Mouse (Mus musculus): ENCODE results near the gene Zbtb32. TPM values are rescaled to one million over a fixed set of nuclear protein-coding genes. Genes with fewer than 3 reads are reported as not detected.

Gene Zbtb32
- polyA plus RNA-seq, 1 experiment, result 1.6 TPM

- WGBS, result 92% methylated on average over 7 of the region's 7 CpGs
- Histone ChIP-seq H3K36me3 (ENCODE audit: control insufficient read depth, insufficient read depth, low read length) (peaks cover 2% of the 10 kb centered on the region; the same call in 1 of the 2 replicates), H3K4me1 (ENCODE audit: control insufficient read depth, insufficient read depth, insufficient read length, low read length) (no peaks in the 10 kb centered on the region), H3K27ac (ENCODE audit: insufficient read depth, low read depth, low read length) (no peak overlapping the region), H3K4me3 (ENCODE audit: low read depth, low read length) (no peak overlapping the region), H3K27me3 (ENCODE audit: control insufficient read depth, insufficient read depth, low read length) (no peaks in the 10 kb centered on the region)
- no peak for TF ChIP-seq CTCF (IDR thresholded peaks at IDR 0.05; ENCODE audit: extremely low read depth, insufficient read length, insufficient replicate concordance, low read depth, low read length)
- no peak for TF ChIP-seq POLR2A (IDR thresholded peaks at IDR 0.05; ENCODE audit: low read depth, low read length)
Observed at GRCm38 (mm10) chr7:30540572-30540971, 58.1 kb downstream of the Zbtb32 start.

Other genes starting within 250 kb of the Zbtb32 start
- 12.7 and 28.1 TPM in 2 replicates for gene Lrfn3, start 236.1 kb downstream of the Zbtb32 start, polyA plus RNA-seq (2012; rRNA removed)
- gene Tyrobp, start 185.1 kb downstream of the Zbtb32 start, polyA plus RNA-seq (2012; rRNA removed), result 101 and 135 TPM in 2 replicates
- gene Hcst, start 179.1 kb downstream of the Zbtb32 start, polyA plus RNA-seq (2012; rRNA removed), result 33.7 and 56.1 TPM in 2 replicates
- gene Nfkbid, start 177.2 kb downstream of the Zbtb32 start, polyA plus RNA-seq (2012; rRNA removed), result 5.0 and 9.2 TPM in 2 replicates
- 32.1 and 193 TPM in 2 replicates for gene Aplp1, start 153.4 kb downstream of the Zbtb32 start, polyA plus RNA-seq (2012; rRNA removed)
- 0.18 and 0.27 TPM in 2 replicates for gene Kirrel2, start 141.2 kb downstream of the Zbtb32 start, polyA plus RNA-seq (2012; rRNA removed)
- 0.14 and 7.6 TPM in 2 replicates for gene Nphs1, start 140.6 kb downstream of the Zbtb32 start, polyA plus RNA-seq (2012; rRNA removed)
- 0.67 and 19.4 TPM in 2 replicates for gene Prodh2, start 105.3 kb downstream of the Zbtb32 start, polyA plus RNA-seq (2012; rRNA removed)
- gene Arhgap33, start 63.8 kb downstream of the Zbtb32 start, polyA plus RNA-seq (2012; rRNA removed), result 8.7 and 12.0 TPM in 2 replicates
- 47.7 and 52.8 TPM in 2 replicates for gene Hspb6, start 46.7 kb downstream of the Zbtb32 start, polyA plus RNA-seq (2012; rRNA removed)
- gene Proser3, start 46.6 kb downstream of the Zbtb32 start, polyA plus RNA-seq (2012; rRNA removed), result 3.9 and 5.4 TPM in 2 replicates
- 23.7 and 37.9 TPM in 2 replicates for gene Lin37, start 39.1 kb downstream of the Zbtb32 start, polyA plus RNA-seq (2012; rRNA removed)
- 26.6 and 46.5 TPM in 2 replicates for gene U2af1l4, start 35.6 kb downstream of the Zbtb32 start, polyA plus RNA-seq (2012; rRNA removed)
- 1.2 and 1.6 TPM in 2 replicates for gene Gm49396, start 35.6 kb downstream of the Zbtb32 start, polyA plus RNA-seq (2012; rRNA removed)
- gene Psenen, start 35.3 kb downstream of the Zbtb32 start, polyA plus RNA-seq (2012; rRNA removed), result 69.3 and 131 TPM in 2 replicates
- 7.3 and 11.4 TPM in 2 replicates for gene Igflr1, start 33.5 kb downstream of the Zbtb32 start, polyA plus RNA-seq (2012; rRNA removed)
- 21.4 and 38.1 TPM in 2 replicates for gene Kmt2b, start 10.2 kb downstream of the Zbtb32 start, polyA plus RNA-seq (2012; rRNA removed)
- 7.6 and 8.2 TPM in 2 replicates for gene Upk1a, start 13.9 kb upstream of the Zbtb32 start, polyA plus RNA-seq (2012; rRNA removed)
- gene Cox6b1, start 27.2 kb upstream of the Zbtb32 start, polyA plus RNA-seq (2012; rRNA removed), result 459 and 585 TPM in 2 replicates
- 0.11 TPM in 1 of 2 replicates, not detected in the other for gene Etv2, start 36.9 kb upstream of the Zbtb32 start, polyA plus RNA-seq (2012; rRNA removed)
- gene Rbm42, start 51.4 kb upstream of the Zbtb32 start, polyA plus RNA-seq (2012; rRNA removed), result 51.5 and 94.9 TPM in 2 replicates
- gene Haus5, start 66.1 kb upstream of the Zbtb32 start, polyA plus RNA-seq (2012; rRNA removed), result 6.0 and 6.4 TPM in 2 replicates
- not detected in 2 replicates for gene Pmis2, start 72.7 kb upstream of the Zbtb32 start, polyA plus RNA-seq (2012; rRNA removed)
- gene 2200002J24Rik, start 100.0 kb upstream of the Zbtb32 start, polyA plus RNA-seq (2012; rRNA removed), result 1.1 and 6.1 TPM in 2 replicates
- 0.37 and 1.2 TPM in 2 replicates for gene Atp4a, start 113.3 kb upstream of the Zbtb32 start, polyA plus RNA-seq (2012; rRNA removed)
- 181 and 200 TPM in 2 replicates for gene Tmem147, start 130.6 kb upstream of the Zbtb32 start, polyA plus RNA-seq (2012; rRNA removed)
- gene Gapdhs, start 144.8 kb upstream of the Zbtb32 start, polyA plus RNA-seq (2012; rRNA removed), result not detected in 2 replicates
- 0.23 and 0.27 TPM in 2 replicates for gene Sbsn, start 152.6 kb upstream of the Zbtb32 start, polyA plus RNA-seq (2012; rRNA removed)
- gene Dmkn, start 164.8 kb upstream of the Zbtb32 start, polyA plus RNA-seq (2012; rRNA removed), result 1.2 and 2.7 TPM in 2 replicates
- not detected in 2 replicates for gene Krtdap, start 189.0 kb upstream of the Zbtb32 start, polyA plus RNA-seq (2012; rRNA removed)
- gene Ffar2, start 224.9 kb upstream of the Zbtb32 start, polyA plus RNA-seq (2012; rRNA removed), result 9.1 and 9.5 TPM in 2 replicates

Measured in small intestine, adult 2 months (tissue).